Mouse (Mus musculus) hematopoietic stem cell, adult 5-6 weeks (primary cell): ENCODE measurements around the gene C1qtnf9. TPM values are rescaled to one million over a fixed set of nuclear protein-coding genes. Genes with fewer than 3 reads are reported as not detected.

Source experiments
- ATAC-seq, 2 experiments: fragments of 125-278 bp in 1 of 2; replicated peaks in 1 of 2; 2 replicates each; pipeline ENCODE4 v1.8.0; 2016 to 2017; ENCODE audit warnings: inconsistent platforms in 2 of 2, mild to moderate bottlenecking in 2 of 2, moderate number of reproducible peaks in 2 of 2, low read depth in 1 of 2, moderate TSS enrichment in 1 of 2; ENCODE audit not compliant: low FRiP score in 2 of 2, poor library complexity in 2 of 2, severe bottlenecking in 2 of 2, insufficient read depth in 1 of 2, low TSS enrichment in 1 of 2
- total RNA-seq: library from RNA; stranded (forward); fragments of 172-1452, 232-1000 nt; gene quantifications from 2 replicates; pipeline ENCODE4 v1.2.3, GENCODE M21; 2017

The C1qtnf9 gene
- total RNA-seq, 1 experiment from 2014 or later, result not detected

DNA sequence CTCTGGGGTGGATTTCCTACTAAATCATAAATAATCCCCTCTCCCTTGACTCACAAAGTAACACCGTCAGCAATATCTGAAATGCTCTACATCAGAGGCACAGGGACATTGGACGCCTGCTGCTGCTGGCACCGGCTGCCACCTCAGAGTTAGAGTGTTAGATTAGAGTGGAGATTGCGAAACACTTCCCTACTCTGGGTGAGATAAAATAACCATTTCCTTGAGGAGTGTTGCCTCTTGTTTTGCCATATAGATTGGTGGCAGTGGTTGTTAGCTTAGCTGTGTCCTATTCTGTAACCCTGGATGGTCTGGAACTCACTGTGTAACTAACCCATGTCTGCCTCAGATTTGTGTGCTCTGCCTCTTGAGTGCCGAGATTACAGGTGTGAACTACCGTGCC, 22.7 kb upstream of the C1qtnf9 start:
- ATAC-seq, result peak; percentile 16 to 24; a peak in 1 of 4 replicates

DNA sequence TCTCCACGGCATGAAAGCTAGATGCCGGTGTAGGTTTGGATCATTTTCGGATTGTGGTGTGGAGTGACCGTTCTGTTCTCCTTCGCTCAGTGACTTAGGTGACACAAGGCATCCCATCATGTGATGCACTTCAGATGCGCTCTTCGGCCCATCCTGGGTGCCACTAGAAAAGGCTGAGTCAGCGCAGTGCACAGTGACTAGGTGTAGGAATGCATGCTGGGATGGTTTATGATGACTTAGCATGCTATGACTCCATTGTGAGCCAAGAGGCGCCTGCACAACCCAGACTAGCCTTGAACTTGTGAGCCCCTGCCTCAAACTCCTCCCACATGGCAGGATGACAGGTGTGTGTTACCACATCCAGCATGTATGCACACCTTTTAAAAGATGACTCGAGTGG, 21.8 kb upstream of the C1qtnf9 start:
- no peak for ATAC-seq

DNA sequence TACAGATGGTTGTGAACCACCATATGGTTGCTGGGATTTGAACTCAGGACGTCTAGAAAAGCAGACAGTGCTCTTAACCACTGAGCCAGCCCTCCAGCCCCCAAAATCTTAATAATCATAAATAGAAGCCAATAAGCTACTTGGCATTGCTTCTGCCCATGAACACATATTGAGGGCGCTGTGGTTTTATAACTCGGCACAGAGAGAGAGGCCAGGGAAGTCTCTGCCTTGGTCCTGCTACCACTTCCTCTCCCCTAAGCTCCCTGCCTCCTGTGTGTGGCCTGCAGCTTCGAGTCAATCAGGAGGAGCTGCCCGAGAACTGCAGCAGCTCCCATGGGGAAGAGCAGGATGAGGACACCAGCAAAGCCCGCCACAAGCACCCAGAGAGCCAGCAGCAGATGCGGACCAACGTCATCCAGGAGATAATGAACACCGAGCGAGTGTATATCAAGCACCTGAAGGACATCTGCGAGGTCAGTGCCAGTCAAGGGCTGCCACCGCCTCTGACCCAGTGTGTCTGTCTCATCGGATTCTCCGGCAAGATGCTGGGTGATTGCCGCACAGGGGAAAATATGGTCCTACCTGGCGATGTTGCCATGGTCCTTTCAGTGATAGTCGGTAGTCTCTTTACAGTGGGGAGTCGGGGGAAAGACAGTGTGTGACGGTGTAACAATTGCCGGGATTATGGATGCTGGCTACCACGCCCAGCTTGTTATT, 20.6 kb upstream of the C1qtnf9 start:
- peak; percentile 20 to 50; a peak in 3 of 4 replicates for ATAC-seq

DNA sequence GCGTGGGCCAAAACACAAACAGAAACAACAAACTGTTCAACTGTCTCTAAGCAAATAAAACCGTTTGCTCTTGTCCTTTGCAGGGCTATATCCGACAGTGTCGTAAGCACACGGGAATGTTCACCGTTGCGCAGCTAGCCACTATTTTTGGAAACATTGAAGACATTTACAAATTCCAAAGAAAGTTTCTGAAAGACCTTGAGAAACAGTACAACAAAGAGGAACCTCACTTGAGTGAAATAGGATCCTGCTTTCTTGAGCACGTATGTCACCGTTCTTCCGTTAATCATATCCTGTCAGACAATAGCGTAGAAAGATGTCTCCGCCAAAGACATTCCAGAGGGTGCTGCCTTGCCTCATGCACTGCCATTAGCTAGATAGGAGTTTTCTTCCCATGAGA, 18.1 kb upstream of the C1qtnf9 start:
- ATAC-seq, result peak in 1 of 2 experiments; percentile 24; a peak in 1 of 4 replicates

DNA sequence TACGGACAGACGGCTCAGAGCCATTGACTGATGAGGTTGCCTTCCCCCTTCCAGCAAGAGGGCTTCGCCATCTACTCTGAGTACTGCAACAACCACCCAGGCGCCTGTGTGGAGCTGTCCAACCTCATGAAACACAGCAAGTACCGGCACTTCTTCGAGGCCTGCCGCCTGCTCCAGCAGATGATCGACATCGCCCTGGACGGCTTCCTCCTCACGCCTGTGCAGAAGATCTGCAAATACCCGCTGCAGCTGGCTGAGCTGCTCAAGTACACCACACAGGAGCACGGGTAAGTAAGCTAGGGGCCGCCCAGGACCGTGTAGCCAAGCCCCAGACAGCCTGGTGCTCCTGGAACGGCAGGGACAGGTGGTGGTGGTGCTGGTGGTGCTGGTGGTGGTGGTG, 16.4 kb upstream of the C1qtnf9 start:
- no peak for ATAC-seq

DNA sequence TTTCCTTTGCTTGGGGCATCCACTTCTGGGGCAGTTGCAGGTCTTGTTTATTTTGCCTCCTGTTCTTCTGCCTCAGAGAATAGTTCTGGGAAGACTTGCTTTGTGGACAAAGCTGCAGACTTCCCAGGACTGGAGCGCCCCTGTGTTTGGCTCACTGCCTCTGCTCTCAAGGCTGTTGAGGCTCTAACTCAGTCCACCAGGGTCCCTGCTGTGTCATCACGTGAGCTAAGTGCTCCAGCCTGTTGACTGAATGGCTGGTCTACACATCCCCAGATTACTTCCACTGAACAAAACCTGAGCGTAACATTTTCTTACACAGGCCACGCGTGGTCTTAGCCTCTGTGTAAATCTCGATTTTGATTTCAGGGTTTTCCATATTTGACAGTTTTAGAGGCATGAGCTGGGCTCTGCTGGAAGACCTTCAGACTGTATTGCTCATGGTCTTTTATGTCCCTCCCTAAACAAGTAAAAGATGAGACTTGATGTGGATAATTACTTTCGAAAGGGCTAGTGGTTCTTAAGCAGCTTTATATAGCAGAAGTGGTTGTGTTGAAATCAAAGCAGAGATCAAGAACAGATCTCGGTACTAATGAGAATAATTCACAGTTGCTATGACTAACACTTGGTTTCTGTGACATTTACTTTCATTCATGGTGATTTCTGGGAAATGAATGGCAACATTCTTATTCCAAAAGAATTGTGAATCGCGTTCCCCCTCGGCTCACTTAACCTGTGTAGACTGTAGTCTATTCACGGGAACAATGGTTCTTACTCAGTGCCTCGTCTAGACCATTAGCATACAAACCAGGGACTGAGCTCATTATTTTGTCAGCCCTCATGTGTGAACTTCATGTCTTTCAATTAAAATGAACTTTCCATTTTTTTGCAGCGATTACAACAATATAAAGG, 14.8 kb upstream of the C1qtnf9 start:
- no peak for ATAC-seq

DNA sequence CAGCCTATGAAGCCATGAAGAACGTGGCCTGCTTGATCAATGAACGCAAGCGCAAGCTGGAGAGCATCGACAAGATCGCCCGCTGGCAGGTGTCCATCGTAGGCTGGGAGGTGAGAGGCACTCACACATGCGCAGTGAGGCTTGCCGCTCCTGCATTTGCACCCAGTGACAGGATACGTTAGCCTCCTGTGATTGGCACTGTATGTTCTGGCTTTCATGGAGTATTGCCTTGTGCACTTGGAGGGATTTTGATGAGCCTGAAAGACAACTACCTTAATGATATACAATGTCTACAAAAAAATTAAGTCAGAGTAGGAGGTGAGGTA, 14.2 kb upstream of the C1qtnf9 start:
- ATAC-seq, result no peak

DNA sequence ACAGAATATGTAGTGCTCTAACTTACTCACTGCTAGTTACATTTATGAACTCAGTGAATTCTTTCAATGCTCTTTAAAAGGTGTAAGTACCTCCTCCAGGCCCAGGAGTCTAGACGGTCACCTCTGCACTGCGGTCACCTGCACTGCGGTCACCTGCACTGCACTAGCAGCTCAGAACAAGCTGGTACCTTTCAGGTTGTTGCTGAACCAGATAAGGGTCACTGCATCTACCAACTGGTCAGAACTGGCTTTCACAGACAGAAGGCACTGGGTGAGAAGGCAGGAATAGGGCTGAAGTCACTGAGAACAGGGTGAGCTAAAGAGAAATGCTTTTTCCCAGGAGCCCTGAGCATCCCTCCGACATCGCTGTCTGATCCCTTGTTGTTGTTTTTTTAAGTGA, 13.3 kb upstream of the C1qtnf9 start:
- no peak for ATAC-seq

DNA sequence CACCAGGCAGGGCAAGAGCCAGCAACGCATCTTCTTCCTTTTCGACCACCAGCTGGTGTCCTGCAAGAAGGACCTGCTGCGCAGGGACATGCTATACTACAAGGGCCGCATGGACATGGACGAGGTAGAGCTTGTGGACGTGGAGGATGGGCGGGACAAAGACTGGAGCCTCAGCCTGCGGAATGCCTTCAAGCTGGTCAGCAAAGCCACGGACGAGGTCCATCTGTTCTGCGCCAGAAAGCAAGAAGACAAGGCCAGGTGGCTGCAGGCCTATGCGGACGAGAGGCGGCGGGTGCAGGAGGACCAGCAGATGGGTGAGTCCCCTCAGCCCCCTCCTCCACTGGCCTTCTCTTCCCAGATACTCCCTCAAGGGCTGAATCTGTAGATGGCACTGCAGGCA, 11.7 kb upstream of the C1qtnf9 start:
- ATAC-seq, result no peak

DNA sequence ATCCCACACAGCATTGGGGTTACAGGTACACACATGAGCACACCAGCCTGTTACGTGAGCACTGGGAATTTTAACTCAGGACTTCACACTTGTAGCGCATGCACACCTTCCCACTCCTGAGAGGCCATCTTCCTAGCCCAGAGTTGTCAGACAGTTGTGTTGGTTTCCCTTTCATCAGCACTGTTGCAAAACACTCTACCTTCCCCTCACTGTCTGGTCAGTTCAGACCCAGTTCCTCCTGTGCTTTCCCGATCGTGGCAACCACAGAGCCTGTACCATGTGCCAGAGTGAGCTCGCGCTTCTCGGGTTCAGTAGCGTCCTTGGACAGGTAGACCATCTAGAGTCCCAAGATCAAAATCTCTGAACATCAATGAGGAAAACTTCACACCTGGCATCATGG, 10.7 kb upstream of the C1qtnf9 start:
- ATAC-seq, result peak in 1 of 2 experiments; percentile 71; a peak in 1 of 4 replicates

DNA sequence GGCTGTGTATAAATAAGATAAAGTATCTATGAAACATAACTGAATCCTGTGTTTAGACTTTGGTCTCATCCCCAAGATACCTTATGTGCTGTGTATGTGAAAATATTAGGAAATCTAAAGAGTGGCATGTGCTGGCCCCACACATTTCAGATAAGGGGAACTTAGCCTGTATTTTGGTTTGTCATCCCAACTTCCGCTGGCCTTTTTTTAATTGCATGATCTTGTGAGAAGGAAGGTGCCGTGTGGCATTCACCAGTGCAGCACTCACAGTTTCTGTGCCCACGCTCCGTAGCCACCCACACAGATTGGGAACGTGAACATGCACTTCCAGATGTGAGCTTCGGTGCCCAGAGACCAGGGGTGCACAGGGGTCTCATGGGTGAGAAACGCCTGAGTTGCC, 10.2 kb upstream of the C1qtnf9 start:
- peak in 1 of 2 experiments; percentile 44; a peak in 1 of 4 replicates for ATAC-seq

DNA sequence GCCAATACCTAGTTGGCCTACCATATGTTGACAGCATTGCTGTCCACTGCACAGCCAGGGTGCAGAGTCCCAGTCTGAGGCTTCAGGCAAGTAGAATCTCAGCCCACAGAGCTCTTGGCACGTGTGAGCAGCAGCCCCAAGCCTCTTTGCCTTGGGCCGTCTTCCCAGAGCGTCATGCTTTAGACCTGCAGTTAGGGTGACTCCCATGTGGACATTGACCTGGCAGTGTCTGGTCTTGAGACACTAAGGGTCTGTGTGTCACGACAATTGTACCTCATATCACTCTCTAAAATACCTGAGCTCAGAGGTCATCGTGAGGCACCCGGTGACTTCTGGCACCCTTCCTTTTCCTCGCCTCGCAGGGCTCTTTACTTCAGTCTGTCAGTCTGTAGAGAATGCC, 8.8 kb upstream of the C1qtnf9 start:
- ATAC-seq, result no peak

DNA sequence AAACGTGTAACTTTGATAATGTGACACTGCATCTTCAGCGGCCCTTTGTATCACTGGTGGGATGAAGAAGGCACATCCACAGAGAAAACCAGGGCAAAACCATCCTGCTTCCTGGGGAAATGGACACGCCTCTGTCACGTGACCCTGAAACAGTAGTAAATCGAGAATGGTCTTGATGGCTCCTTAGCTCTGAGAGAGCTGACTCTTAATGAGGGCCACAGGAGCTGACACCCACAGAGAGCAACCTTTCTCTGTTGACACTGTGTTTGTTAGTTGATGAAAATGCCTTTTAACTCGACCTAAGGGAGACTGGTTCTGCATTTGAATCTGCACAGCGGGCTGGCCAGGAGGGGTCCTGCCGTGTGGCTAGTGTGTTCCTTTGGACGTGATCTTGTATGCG, 6.1 kb upstream of the C1qtnf9 start:
- ATAC-seq, result no peak

DNA sequence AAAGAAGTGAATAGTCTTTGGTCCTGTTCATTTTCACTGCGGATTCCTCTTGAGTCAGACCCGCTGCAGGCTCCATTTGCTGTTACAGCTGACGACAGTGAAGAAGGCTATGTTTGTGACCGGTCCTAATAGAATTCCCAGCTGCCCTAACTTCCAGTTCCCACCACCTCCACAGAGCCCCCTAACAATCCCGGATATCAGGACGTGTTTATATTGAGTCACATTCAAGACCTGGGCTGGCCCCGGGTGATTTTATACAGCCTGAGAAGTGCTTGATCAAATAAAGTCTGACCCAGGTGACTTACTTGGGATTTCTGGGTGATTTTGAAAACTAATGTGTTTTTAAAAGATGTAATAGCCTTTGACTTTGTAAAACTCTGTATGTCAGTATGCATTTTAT, 5.2 kb upstream of the C1qtnf9 start:
- ATAC-seq, result no peak

DNA sequence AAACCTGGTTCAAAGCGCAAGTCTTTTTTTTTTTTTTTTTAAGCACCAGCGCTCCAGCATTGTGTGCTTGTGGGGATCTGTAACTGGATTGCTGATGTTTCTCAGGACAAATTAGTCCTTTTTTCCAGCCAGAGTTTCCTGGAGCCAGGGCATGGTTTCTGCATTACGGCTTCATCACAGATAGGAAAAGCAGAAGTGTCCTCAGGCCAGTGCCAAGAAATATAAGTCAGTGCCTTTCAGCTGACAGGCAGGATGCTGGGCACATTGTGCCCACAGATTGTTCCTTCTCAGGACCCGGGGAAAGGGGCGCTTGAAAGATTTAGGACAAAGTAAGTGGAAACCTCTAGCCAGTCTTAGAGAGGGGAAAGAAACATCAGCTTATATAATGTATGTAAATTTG, 4.2 kb upstream of the C1qtnf9 start:
- ATAC-seq, result peak; percentile 53 to 59; a peak in 3 of 4 replicates

DNA sequence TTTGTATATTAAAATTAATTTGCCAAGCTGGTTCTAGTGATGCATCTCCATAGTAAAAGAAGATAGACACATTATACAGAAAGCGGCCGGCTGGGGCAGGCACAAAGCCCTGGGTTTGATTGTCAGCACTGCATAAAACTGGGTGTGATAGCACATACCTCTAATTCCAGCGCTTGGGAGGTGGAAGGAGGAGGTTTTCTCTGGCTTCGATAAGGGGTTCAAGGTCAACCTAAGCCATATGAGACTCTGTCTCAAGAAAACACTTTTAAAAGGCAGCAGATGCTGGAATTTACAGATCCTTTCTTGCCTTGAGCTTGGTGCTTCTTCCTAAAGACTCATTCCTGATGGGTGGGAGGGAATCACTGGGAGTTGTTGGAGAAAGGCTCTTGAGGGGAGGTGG, 3.4 kb upstream of the C1qtnf9 start:
- ATAC-seq, result no peak

DNA sequence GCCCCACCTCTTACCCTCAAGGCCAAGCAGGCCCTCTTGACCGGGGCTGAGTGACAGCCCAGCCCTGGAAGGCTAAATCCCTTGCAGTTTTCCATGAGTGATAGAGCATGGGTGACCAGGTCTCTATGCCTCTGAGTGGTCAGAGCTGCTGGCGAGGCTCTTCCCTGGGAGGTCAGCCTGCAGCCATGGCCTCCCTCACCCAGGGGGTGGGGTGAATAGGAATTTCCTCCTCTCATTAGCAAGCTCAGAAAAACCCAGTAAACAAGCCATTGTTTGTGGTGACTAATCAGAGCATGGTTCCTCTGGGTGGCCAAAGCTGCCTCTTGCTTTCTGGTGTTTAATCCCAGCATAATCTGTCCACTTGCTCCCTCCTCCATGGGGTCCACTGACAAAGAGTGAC, 2.9 kb upstream of the C1qtnf9 start:
- no peak for ATAC-seq

DNA sequence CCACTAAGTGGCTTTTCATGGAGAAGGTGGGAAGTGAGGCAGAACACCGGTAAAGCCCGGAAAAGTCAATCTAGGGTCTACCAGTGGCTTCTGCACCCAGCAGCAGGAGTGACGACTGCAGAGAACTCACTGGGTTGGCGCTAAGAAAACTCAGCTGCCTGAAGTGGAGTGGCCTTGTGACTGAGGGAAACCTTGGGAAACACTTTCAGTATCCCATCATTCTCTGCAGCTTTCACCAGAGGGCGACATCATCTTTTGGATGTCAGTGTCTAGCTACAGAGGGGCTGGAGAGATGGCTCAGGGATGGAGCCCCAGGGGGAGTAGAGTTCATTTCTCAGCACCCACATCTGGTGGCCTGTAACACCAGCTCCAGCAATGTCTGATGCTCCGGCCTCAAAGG, 1.4 kb downstream of the C1qtnf9 start:
- no peak for ATAC-seq

DNA sequence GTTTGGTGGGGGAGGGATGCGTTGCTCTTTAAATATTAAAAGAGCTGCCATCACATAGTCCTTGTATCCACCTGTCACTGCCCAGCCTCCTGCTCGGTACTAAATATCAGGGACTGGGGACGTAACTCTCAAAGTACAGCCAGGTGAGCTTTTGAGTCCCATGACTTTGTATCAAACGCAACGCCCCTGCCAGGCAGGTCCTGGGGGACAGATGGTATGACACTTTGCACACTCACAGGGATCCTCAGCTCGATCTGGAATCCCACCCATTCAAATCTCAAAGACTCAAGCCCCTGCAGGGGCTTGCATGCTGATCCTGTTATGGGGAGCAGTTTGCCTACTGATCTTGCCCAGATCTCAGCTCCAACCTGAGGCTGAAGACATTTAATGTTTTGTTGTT, 2.7 kb downstream of the C1qtnf9 start:
- ATAC-seq, result no peak
